Mouse (Mus musculus): ENCODE measurements around the gene Gm5294. TPM values are rescaled to one million over a fixed set of nuclear protein-coding genes. Genes with fewer than 3 reads are reported as not detected.

Gm5294 gene
- total RNA-seq, 2 experiments from 2014 or later, result not detected

- DNase-seq (ENCODE audit: low spot score in 2 of 2), result no peak
- intact Hi-C loops (cut with DNase I), result no loop called here
Measured at GRCm38 (mm10) chr5:138843168-138843824, 23.4 kb downstream of the Gm5294 start.

GRCm38 (mm10) chr5:138846506-138846905 lies 26.6 kb downstream of the Gm5294 start:
- DNase-seq (ENCODE audit: low spot score in 2 of 2), result no peak
- intact Hi-C loops (cut with DNase I), result loop anchor here (5.0 kb wide), 1 partner anchor 241 kb away; no protein-coding TSS in a partner anchor

GRCm38 (mm10) chr5:138848102-138848501 lies 28.2 kb downstream of the Gm5294 start:
- intact Hi-C loops (cut with DNase I), result loop anchor here (2.0 to 5.0 kb wide), 2 partner anchors 239 to 331 kb away; no protein-coding TSS in a partner anchor
- DNase-seq (ENCODE audit: low spot score in 2 of 2), result peak; percentile 94 to 95

DNA sequence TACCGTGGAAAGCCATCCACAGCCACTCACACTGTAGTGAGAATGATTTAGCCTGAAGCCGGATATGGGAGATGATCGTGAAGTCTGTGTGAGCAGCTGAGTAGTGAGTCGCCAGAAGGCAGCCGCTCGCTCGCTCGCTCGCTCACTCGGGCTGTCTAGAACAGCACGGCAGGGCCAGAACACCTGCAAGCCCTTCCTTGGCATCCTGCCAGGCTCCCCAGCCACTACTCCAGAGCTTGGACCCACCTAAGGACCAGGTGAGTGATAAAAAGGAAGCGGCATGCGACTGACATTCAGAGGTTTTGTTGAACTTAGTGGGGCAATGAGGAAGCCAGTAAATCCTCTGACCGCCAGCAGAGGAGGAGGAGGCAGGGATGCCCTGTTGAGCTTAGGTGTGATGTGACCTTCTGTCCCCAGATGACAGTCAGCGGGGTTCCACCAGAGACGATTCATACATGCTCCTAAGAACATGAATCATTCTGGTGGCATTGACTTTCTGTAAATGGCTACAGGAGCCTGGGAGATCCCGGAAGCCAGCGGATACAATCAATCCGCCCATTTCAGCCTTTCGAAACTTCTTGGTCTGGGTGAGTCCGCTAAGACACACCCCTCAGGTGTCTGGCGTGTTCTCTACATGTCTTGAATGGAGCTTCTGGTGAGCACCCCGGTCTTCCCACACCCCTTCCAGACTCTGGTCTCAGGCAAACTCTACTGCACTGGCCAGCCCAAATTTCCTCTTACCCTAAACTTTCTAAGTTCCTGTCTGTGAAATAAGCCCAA lies 30.0 kb downstream of the Gm5294 start:
- intact Hi-C loops (cut with DNase I), result loop anchor here (2.0 to 5.0 kb wide), 2 partner anchors 237 to 329 kb away; no protein-coding TSS in a partner anchor
- DNase-seq (ENCODE audit: low spot score in 2 of 2), result no peak

DNA sequence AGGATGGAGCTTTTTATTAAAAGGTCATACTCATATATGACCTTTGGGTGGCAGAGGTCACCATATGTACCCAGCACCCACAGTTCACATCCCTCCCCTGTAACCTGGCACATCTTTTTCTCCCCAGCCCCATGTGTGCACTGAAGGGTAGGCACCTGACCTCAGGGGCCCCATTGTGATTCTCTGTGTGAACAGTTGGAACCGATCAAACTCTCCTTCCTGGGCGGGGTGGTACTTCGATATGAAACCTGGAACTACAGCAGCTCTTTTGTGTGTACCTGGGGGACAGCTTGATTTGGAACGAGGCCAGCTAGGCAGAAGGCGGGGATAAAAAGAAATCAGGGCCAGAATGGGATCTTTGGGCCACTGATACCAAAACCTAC lies 30.6 kb downstream of the Gm5294 start:
- DNase-seq (ENCODE audit: low spot score in 2 of 2), result no peak
- intact Hi-C loops (cut with DNase I), result no loop called here

DNA sequence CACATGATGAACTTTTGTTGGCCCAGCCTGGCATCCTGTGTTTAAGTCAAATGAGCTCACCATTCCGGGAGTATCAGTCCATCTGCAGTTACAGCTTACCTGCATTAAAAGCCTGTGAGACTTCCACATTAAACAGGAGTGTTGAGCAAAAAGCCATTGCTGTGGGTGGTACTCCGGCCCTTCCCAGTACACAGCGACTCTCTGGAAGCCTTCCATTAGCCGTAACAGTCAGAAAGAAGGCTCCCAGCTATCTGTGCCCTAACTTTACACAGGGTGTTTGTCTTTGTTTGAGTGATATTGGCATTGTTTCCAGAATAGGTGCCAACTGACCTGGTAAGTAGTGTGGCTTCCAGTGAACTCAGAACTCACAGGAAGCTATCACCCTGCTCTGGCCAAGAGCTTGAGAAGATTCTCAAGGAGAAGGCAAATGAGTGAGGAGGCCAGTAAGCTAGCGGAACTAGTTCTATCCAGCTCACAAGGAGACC lies 31.5 kb downstream of the Gm5294 start:
- intact Hi-C loops (cut with DNase I), result no loop called here
- DNase-seq (ENCODE audit: low spot score in 2 of 2), result no peak

GRCm38 (mm10) chr5:138852151-138852550 lies 32.3 kb downstream of the Gm5294 start:
- DNase-seq (ENCODE audit: low spot score in 2 of 2), result no peak
- intact Hi-C loops (cut with DNase I), result no loop called here

DNA sequence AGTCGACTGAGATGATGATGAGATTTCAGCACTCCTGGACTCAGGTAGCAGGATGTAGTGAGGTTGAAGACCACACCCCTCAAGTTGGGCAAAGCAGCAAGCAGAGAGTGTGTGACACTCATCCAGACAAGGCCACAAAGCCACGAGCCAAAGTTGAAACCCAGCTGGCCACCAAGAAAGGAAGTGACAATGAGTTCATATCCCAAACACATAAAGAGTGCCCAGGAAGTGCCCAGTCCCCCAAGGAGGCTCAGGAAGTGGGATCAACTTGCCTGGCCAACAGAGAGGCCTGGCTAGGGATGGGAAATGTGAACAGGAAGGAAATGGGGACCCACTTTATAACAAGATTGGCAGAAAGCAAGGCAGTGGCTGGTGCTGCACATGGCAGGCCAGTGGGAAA lies 33.5 kb downstream of the Gm5294 start:
- intact Hi-C loops (cut with DNase I), result no loop called here
- no peak for DNase-seq (ENCODE audit: low spot score in 2 of 2)

DNA sequence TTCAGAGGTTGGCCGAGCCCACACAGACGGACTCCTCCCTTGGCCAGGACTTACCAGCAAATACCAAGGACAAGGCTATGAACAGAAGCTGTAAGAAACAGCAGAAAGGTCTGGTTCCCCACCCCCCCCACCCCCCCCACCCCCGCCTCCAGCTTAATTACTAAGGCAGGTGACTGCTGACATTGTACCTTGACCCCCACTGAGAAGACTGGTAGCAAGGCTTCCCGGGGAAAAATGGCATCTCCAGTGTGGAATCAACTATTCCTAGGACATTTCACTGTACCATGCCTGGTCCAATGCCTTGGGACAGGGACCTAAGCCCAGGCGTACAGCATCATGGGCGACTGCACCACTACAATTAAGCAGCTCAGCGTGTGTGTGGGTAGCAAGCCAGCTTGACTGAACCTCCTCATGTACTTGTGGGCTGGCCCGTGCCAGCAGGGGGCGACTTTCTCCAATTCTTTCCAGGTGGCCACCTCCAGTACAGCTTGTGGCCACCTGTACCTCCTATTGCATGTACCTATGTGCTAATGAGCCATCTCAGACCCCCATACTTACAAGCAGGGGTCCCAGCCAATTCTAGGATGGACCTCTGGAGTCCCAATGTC lies 37.2 kb downstream of the Gm5294 start:
- intact Hi-C loops (cut with DNase I), result loop anchor here (5.0 kb wide), 1 partner anchor 140 kb away; the partner anchor contains the start of gene Pdgfa
- peak; percentile 86 to 87 for DNase-seq (ENCODE audit: low spot score in 2 of 2)

DNA sequence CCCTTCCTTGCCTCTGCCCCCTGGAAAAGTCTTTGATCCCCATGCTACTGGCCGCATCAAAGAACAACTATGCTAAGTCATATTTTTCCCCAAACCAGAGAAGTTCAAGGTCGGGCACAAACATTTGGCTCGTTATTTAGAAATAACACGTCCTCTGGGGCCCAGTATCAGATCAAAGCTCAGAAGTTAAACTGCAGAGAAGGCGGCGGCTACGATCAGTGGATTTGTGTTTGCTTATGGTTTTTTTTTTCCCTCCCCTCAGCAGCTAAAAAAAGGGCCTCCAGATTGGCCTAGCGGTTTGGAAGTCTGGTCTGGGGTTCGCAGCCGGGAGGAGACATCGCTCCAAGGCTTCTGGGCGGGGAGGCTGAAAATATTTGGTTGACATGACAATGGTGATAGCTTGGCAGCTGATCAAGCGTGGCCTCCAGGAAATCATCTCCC lies 38.0 kb downstream of the Gm5294 start:
- intact Hi-C loops (cut with DNase I), result loop anchor here (5.0 kb wide), 1 partner anchor 139 kb away; the partner anchor contains the start of gene Pdgfa
- DNase-seq (ENCODE audit: low spot score in 2 of 2), result no peak

- peak; percentile 13 to 22 for DNase-seq (ENCODE audit: low spot score in 2 of 2)
- intact Hi-C loops (cut with DNase I), result no loop called here
Measured at GRCm38 (mm10) chr5:138863681-138864146, 43.8 kb downstream of the Gm5294 start.

GRCm38 (mm10) chr5:138864166-138864565 lies 44.3 kb downstream of the Gm5294 start:
- DNase-seq (ENCODE audit: low spot score in 2 of 2), result no peak
- intact Hi-C loops (cut with DNase I), result no loop called here

- intact Hi-C loops (cut with DNase I), result no loop called here
- DNase-seq (ENCODE audit: low spot score in 2 of 2), result no peak
Measured at GRCm38 (mm10) chr5:138864880-138865279, 45.0 kb downstream of the Gm5294 start.

- no peak for DNase-seq (ENCODE audit: low spot score in 2 of 2)
- intact Hi-C loops (cut with DNase I), result no loop called here
Measured at GRCm38 (mm10) chr5:138865637-138866036, 45.8 kb downstream of the Gm5294 start.

Other genes with a start within 250 kb of the Gm5294 start
- gene Zfp68, start 200.3 kb upstream of the Gm5294 start, total RNA-seq (2021), result 10 to 100 TPM; 22.8 to 26.6 TPM
- 10 to 100 TPM; 11.5 to 12.3 TPM for gene A430033K04Rik, start 197.2 kb upstream of the Gm5294 start, total RNA-seq (2021)
- gene Fam20c, start 65.6 kb upstream of the Gm5294 start, total RNA-seq (2021), result 10 to 100 TPM; 37.9 to 42.1 TPM
- gene Pdgfa, start 177.3 kb downstream of the Gm5294 start, total RNA-seq (2021), result 10 to 100 TPM; 52.1 to 57.9 TPM